Mouse (Mus musculus) CH12.LX (cell line): Measurements from ENCODE around the gene Glb1. TPM values are rescaled to one million over a fixed set of nuclear protein-coding genes. Genes with fewer than 3 reads are reported as not detected.
A peak's percentile ranks its signal among the peaks of the same experiment; 100 is the strongest.

Experiments
- DNase-seq: peaks from one replicate; pipeline ENCODE4 v3.0.0-alpha.2; 2013; ENCODE audit errors: extremely low read depth
- H3K27ac ChIP-seq: 2 replicates; pipeline ENCODE4 v1.5.1; 2012; ENCODE audit warnings: low read depth, mild to moderate bottlenecking, control low read depth, moderate library complexity; ENCODE audit not compliant: insufficient read depth
- H3K27me3 ChIP-seq: replicated peaks from 2 replicates; pipeline ENCODE3; 2012; ENCODE audit warnings: inconsistent platforms
- H3K36me3 ChIP-seq, 2 experiments: replicated peaks in 1 of 2; 2 replicates each; pipeline versions ENCODE3 to v1.6.1; 2012; ENCODE audit warnings: inconsistent platforms in 1 of 2, low read length in 1 of 2, mild to moderate bottlenecking in 1 of 2, mixed read lengths in 1 of 2, moderate library complexity in 1 of 2; ENCODE audit not compliant: control insufficient read depth in 1 of 2, insufficient read depth in 1 of 2
- H3K4me1 ChIP-seq, 2 experiments: 2 replicates each; pipeline ENCODE4 v1.6.1; 2012; ENCODE audit warnings: inconsistent platforms in 1 of 2, moderate library complexity in 1 of 2; ENCODE audit not compliant: insufficient read depth in 2 of 2, control insufficient read depth in 1 of 2
- H3K4me2 ChIP-seq: 2 replicates; pipeline ENCODE4 v1.6.1; 2012; ENCODE audit warnings: low read depth, mild to moderate bottlenecking, control low read depth; ENCODE audit not compliant: poor library complexity, insufficient read depth, severe bottlenecking
- H3K4me3 ChIP-seq, 3 experiments: fragments of 150-350 bp in 1 of 3; sonication (generic) in 1 of 3; replicated peaks in 1 of 3; 2 replicates each; pipeline versions ENCODE3 to v1.5.1; 2011 to 2012; ENCODE audit warnings: low read depth in 2 of 3, low read length in 2 of 3, mild to moderate bottlenecking in 2 of 3, moderate library complexity in 2 of 3, control low read depth in 1 of 3, improper control_type of control experiment in 1 of 3, inconsistent platforms in 1 of 3, mixed read lengths in 1 of 3; ENCODE audit not compliant: poor library complexity in 1 of 3
- H3K79me2 ChIP-seq: replicated peaks from 2 replicates; pipeline ENCODE4 v1.6.1; 2012; ENCODE audit warnings: mild to moderate bottlenecking, moderate library complexity; ENCODE audit not compliant: control insufficient read depth, poor library complexity, insufficient read depth, severe bottlenecking; ENCODE audit errors: extremely low read depth
- H3K9ac ChIP-seq: 2 replicates; pipeline ENCODE4 v1.6.1; 2012; ENCODE audit warnings: low read depth, mild to moderate bottlenecking, control low read depth, moderate library complexity; ENCODE audit not compliant: insufficient read depth
- H3K9me3 ChIP-seq: replicated peaks from 2 replicates; pipeline ENCODE3; 2012; ENCODE audit warnings: low read length, inconsistent platforms, mixed read lengths
- BHLHE40 ChIP-seq: IDR thresholded peaks from 2 replicates; pipeline ENCODE4 v1.6.1; 2011; ENCODE audit warnings: mild to moderate bottlenecking, low read depth, low read length, improper control_type of control experiment
- CHD1 ChIP-seq: IDR thresholded peaks from 2 replicates; pipeline ENCODE4 v1.6.1; 2012; ENCODE audit warnings: low read depth, low read length, improper control_type of control experiment, inconsistent platforms
- CHD2 ChIP-seq: IDR thresholded peaks from 2 replicates; pipeline ENCODE4 v1.6.1; 2011; ENCODE audit warnings: low read length, improper control_type of control experiment
- CTCF ChIP-seq, 2 experiments: IDR thresholded peaks in 1 of 2; conservative IDR thresholded peaks in 1 of 2; 2 replicates each; pipeline ENCODE4 v1.5.1; 2011 to 2012; ENCODE audit warnings: low read depth in 2 of 2, low read length in 2 of 2, improper control_type of control experiment in 1 of 2, inconsistent platforms in 1 of 2, mild to moderate bottlenecking in 1 of 2, moderate library complexity in 1 of 2
- ELF1 ChIP-seq: IDR thresholded peaks from 2 replicates; pipeline ENCODE4 v1.6.1; 2014; ENCODE audit warnings: low read depth, mild to moderate bottlenecking, inconsistent platforms, low read length, improper control_type of control experiment
- ETS1 ChIP-seq: conservative IDR thresholded peaks from 2 replicates; pipeline ENCODE4 v1.6.1; 2012; ENCODE audit warnings: low read depth, mild to moderate bottlenecking, inconsistent platforms, low read length, improper control_type of control experiment, moderate library complexity
- GABPA ChIP-seq: IDR thresholded peaks from 2 replicates; pipeline ENCODE4 v1.6.1; 2012; ENCODE audit warnings: low read depth, low read length, improper control_type of control experiment, inconsistent platforms; ENCODE audit not compliant: insufficient replicate concordance
- HCFC1 ChIP-seq: IDR thresholded peaks from 2 replicates; pipeline ENCODE4 v1.6.1; 2012; ENCODE audit warnings: low read depth, mild to moderate bottlenecking, inconsistent platforms, low read length, improper control_type of control experiment
- IRF4 ChIP-seq: IDR thresholded peaks from 2 replicates; pipeline ENCODE4 v1.6.1; 2014; ENCODE audit warnings: low read depth, mild to moderate bottlenecking, inconsistent platforms, low read length, improper control_type of control experiment
- MAFK ChIP-seq: IDR thresholded peaks from 2 replicates; pipeline ENCODE4 v1.6.1; 2011; ENCODE audit warnings: low read length, improper control_type of control experiment; ENCODE audit not compliant: insufficient replicate concordance
- MAX ChIP-seq: IDR thresholded peaks from 2 replicates; pipeline ENCODE4 v1.6.1; 2011; ENCODE audit warnings: low read length, improper control_type of control experiment
- MEF2A ChIP-seq: IDR thresholded peaks from 2 replicates; pipeline ENCODE4 v1.6.1; 2014; ENCODE audit warnings: low read depth, mild to moderate bottlenecking, inconsistent platforms, low read length, improper control_type of control experiment, borderline replicate concordance
- NELFE ChIP-seq: IDR thresholded peaks from 2 replicates; pipeline ENCODE4 v1.6.1; 2011; ENCODE audit warnings: low read depth, low read length, improper control_type of control experiment
- NRF1 ChIP-seq: IDR thresholded peaks from 2 replicates; pipeline ENCODE4 v1.6.1; 2014; ENCODE audit warnings: low read depth, mild to moderate bottlenecking, inconsistent platforms, low read length, improper control_type of control experiment, moderate library complexity
- POLR2A ChIP-seq: IDR thresholded peaks from 2 replicates; pipeline ENCODE4 v1.6.1; 2011; ENCODE audit warnings: low read depth, mild to moderate bottlenecking, improper control_type of control experiment, low read length
- RAD21 ChIP-seq: IDR thresholded peaks from 2 replicates; pipeline ENCODE4 v1.6.1; 2011; ENCODE audit warnings: low read depth, mild to moderate bottlenecking, low read length, improper control_type of control experiment, moderate library complexity
- RCOR1 ChIP-seq: conservative IDR thresholded peaks from 2 replicates; pipeline ENCODE4 v1.6.1; 2012; ENCODE audit warnings: low read depth, mild to moderate bottlenecking, inconsistent platforms, low read length, improper control_type of control experiment
- SMC3 ChIP-seq: IDR thresholded peaks from 2 replicates; pipeline ENCODE4 v1.6.1; 2011; ENCODE audit warnings: low read depth, low read length, improper control_type of control experiment
- USF1 ChIP-seq: IDR thresholded peaks from 2 replicates; pipeline ENCODE4 v1.6.1; 2014; ENCODE audit warnings: low read depth, mild to moderate bottlenecking, inconsistent platforms, low read length, improper control_type of control experiment
- ZC3H11A ChIP-seq: IDR thresholded peaks from 2 replicates; pipeline ENCODE4 v1.6.1; 2012; ENCODE audit warnings: low read depth, mild to moderate bottlenecking, inconsistent platforms, low read length, improper control_type of control experiment
- ZMIZ1 ChIP-seq: IDR thresholded peaks from 2 replicates; pipeline ENCODE4 v1.6.1; 2012; ENCODE audit warnings: low read depth, mild to moderate bottlenecking, inconsistent platforms, low read length, improper control_type of control experiment
- dilution Hi-C: fragments of 300-500 bp; cut with MboI; formaldehyde crosslinking; loops from 2 replicates; pipeline ENCODE4 v1.14.3; 2020; ENCODE audit warnings: low sequenced_read_pairs; ENCODE audit not compliant: extremely low pct_unique_long_range_greater_than_20kb, extremely low pct_ligation_motif_present
- in situ Hi-C: fragments of 300-500 bp; cut with MboI; formaldehyde crosslinking; loops from 3 replicates; pipeline ENCODE4 v1.14.3; 2019; ENCODE audit warnings: low sequenced_read_pairs, low pct_ligation_motif_present, low pct_unique_long_range_greater_than_20kb, mixed read lengths
- polyA plus RNA-seq: library from polyadenylated mRNA; unstranded; fragments of >175 nt; gene quantifications from 2 replicates; pipeline ENCODE4 v1.2.1, GENCODE M21; 2012; ENCODE audit warnings: low read depth; ENCODE audit not compliant: insufficient read length
- total RNA-seq, 2 experiments: library from RNA; depleted of rRNA; stranded (reverse); fragments of 300-350 nt in 1 of 2; fragments of >200 nt in 1 of 2; gene quantifications; 2 replicates each; pipeline ENCODE4 v1.2.3; 2012 to 2014

Gene Glb1
- total and polyA plus RNA-seq, 3 experiments = 25.7 to 40.7 (median 35.4) TPM

- no peak for DNase-seq
- TF ChIP-seq CHD1 (no peak), RCOR1 (no peak), NRF1 (no peak), ZMIZ1 (no peak), BHLHE40 (no peak), ELF1 (no peak), HCFC1 (no peak), GABPA (no peak), MEF2A (no peak), USF1 (no peak), POLR2A (no peak)
- in situ Hi-C loops (no loop called here), dilution Hi-C loops (no loop called here)
- Histone ChIP-seq H3K27me3 (no peaks in the 10 kb centered on the region), H3K36me3 (peaks cover 26 to 73% of the 10 kb centered on the region in 2 experiments), H3K4me2 (no peak overlapping the region), H3K4me3 (no peak overlapping the region), H3K9ac (no peak overlapping the region), H3K79me2 (no peaks in the 10 kb centered on the region; the same call in 1 of the 2 replicates), H3K9me3 (peaks cover 17% of the 10 kb centered on the region), H3K4me1 (no peaks in the 10 kb centered on the region), H3K27ac (no peak overlapping the region)
Observed at GRCm38 (mm10) chr9:114413866-114414265, 13.0 kb downstream of the Glb1 start.

GRCm38 (mm10) chr9:114415701-114416100, 14.8 kb downstream of the Glb1 start:
- in situ Hi-C loops = loop anchor here (5.0 kb wide), 2 partner anchors 77 to 167 kb away; no protein-coding TSS in a partner anchor
- H3K36me3 ChIP-seq = peaks cover 25 to 69% of the 10 kb centered on the region in 2 experiments

More at GRCm38 (mm10) chr9:114415701-114416100, 14.8 kb downstream of the Glb1 start:
- Histone ChIP-seq H3K9ac (no peak overlapping the region), H3K4me1 (no peaks in the 10 kb centered on the region), H3K4me3 (no peak overlapping the region), H3K27me3 (no peaks in the 10 kb centered on the region), H3K9me3 (peaks cover 9% of the 10 kb centered on the region), H3K79me2 (no peaks in the 10 kb centered on the region), H3K4me2 (no peak overlapping the region), H3K27ac (no peak overlapping the region)
- TF ChIP-seq CHD2 = no peak
- TF ChIP-seq BHLHE40 = no peak
- TF ChIP-seq RAD21 = peak; percentile 85
- TF ChIP-seq MAFK = no peak
- peak; percentile 88 to 91 for TF ChIP-seq CTCF (conservative IDR thresholded peaks at IDR 0.05 in 1 of 2, IDR thresholded peaks at IDR 0.05 in 1 of 2; ENCODE audit: low read depth in 2 of 2, low read length in 2 of 2)
- TF ChIP-seq IRF4 = peak; percentile 17; the same call in 1 of the 2 replicates
- TF ChIP-seq SMC3 = peak; percentile 95
- no peak for TF ChIP-seq ETS1
- no peak for TF ChIP-seq NRF1
- peak; percentile 55; the same call in 1 of the 2 replicates for TF ChIP-seq NELFE
- peak; percentile 80 for TF ChIP-seq ZC3H11A
- TF ChIP-seq MAX = peak; percentile 23; the same call in 1 of the 2 replicates
- dilution Hi-C loops = no loop called here
- peak; percentile 74 for DNase-seq
